Mouse (Mus musculus) adrenal gland, postnatal 4 days (tissue): ENCODE measurements around the gene Ddx3y. TPM values are rescaled to one million over a fixed set of nuclear protein-coding genes. Genes with fewer than 3 reads are reported as not detected.

Experiments used
- DNase-seq, 2 experiments: peaks; one replicate each; pipeline ENCODE4 v3.0.0; 2021 to 2022; ENCODE audit warnings: low spot score in 2 of 2, mixed read lengths in 2 of 2
- long read RNA-seq, 2 experiments: library from polyadenylated mRNA; stranded (forward); transcript quantifications; one replicate each; pipeline ENCODE4 v2.0.0; 2021
- total RNA-seq, 2 experiments: library from RNA; stranded (reverse); gene quantifications; 2 replicates each; pipeline ENCODE4 v1.2.3; 2021

The Ddx3y gene
- total RNA-seq, result 10 to 100 TPM in 1 of 2 experiments, not detected in 1; 85.6 TPM
- long read RNA-seq, experiment 1, full-length matches to known transcripts, result 10 of 18 reads
- long read RNA-seq, experiment 1, partial matches to known transcripts, result 3 of 18 reads
- long read RNA-seq, experiment 1, other reads (novel, unspliced or antisense), result 5 of 18 reads
- long read RNA-seq, experiment 2, result 0 reads

- peak in 1 of 2 experiments; percentile 32 for DNase-seq
These were observed at the start of gene Ddx3y for GRCm38 (mm10) chrY:1286171-1286795. Gene Ddx3y, minus strand, starts transcription at chrY:1286629.

GRCm38 (mm10) chrY:1293708-1294107, 7.3 kb upstream of the Ddx3y start:
- no peak for DNase-seq

- no peak for DNase-seq
These were observed 694 bp downstream of the Ddx3y start for GRCm38 (mm10) chrY:1285735-1286134.

GRCm38 (mm10) chrY:1246117-1246516, 40.3 kb downstream of the Ddx3y start:
- no peak for DNase-seq

- DNase-seq, result peak in 1 of 2 experiments; percentile 24
These were observed 41.0 kb downstream of the Ddx3y start, which contains the start of gene Uty for GRCm38 (mm10) chrY:1245426-1245863. Gene Uty, minus strand, starts transcription at chrY:1245759.

- DNase-seq, result no peak
These were observed 41.5 kb downstream of the Ddx3y start for GRCm38 (mm10) chrY:1244940-1245339.

GRCm38 (mm10) chrY:1244421-1244820, 42.0 kb downstream of the Ddx3y start:
- no peak for DNase-seq

- DNase-seq, result no peak
These were observed 66.4 kb downstream of the Ddx3y start for GRCm38 (mm10) chrY:1220001-1220400.

Other genes starting within 250 kb of the Ddx3y start
- 10 to 100 TPM in 1 of 2 experiments, not detected in 1; 43.4 TPM for gene Uty, start 40.9 kb downstream of the Ddx3y start, total RNA-seq
- not detected for gene Usp9y, start 173.2 kb upstream of the Ddx3y start, total RNA-seq